Mouse (Mus musculus) limb, embryonic 12.5 days (tissue): ENCODE measurements around the gene Cdk18. TPM values are rescaled to one million over a fixed set of nuclear protein-coding genes. Genes with fewer than 3 reads are reported as not detected.
A peak's percentile ranks its signal among the peaks of the same experiment; 100 is the strongest.

ENCODE experiments used
- ATAC-seq: fragments of 200-750 bp; cut with Nextera tagmentation; 2 replicates; pipeline ENCODE4 v1.8.0; 2017; ENCODE audit warnings: low read depth, moderate TSS enrichment; ENCODE audit not compliant: insufficient number of reproducible peaks, insufficient read depth, low FRiP score, low TSS enrichment
- H3K27ac ChIP-seq: fragments of 300-500 bp; sonication (generic); 2 replicates; pipeline ENCODE4 v1.5.1; 2016; ENCODE audit warnings: mild to moderate bottlenecking, moderate library complexity
- H3K27me3 ChIP-seq: fragments of 300-500 bp; sonication (generic); 2 replicates; pipeline ENCODE4 v1.6.1; 2016; ENCODE audit warnings: mild to moderate bottlenecking, moderate library complexity
- H3K36me3 ChIP-seq: fragments of 300-500 bp; sonication (generic); 2 replicates; pipeline ENCODE4 v1.6.1; 2016; ENCODE audit warnings: mild to moderate bottlenecking, moderate library complexity
- H3K4me1 ChIP-seq: fragments of 300-500 bp; sonication (generic); replicated peaks from 2 replicates; pipeline ENCODE4 v1.6.1; 2016
- H3K4me2 ChIP-seq: fragments of 300-500 bp; sonication (generic); 2 replicates; pipeline ENCODE4 v1.6.1; 2016; ENCODE audit warnings: mild to moderate bottlenecking, moderate library complexity
- H3K4me3 ChIP-seq: fragments of 300-500 bp; sonication (generic); replicated peaks from 2 replicates; pipeline ENCODE4 v1.5.1; 2016; ENCODE audit warnings: mild to moderate bottlenecking
- H3K9ac ChIP-seq: fragments of 300-500 bp; sonication (generic); replicated peaks from 2 replicates; pipeline ENCODE4 v1.6.1; 2016; ENCODE audit warnings: mild to moderate bottlenecking, moderate library complexity
- H3K9me3 ChIP-seq: fragments of 300-500 bp; sonication (generic); 2 replicates; pipeline ENCODE4 v1.6.1; 2016; ENCODE audit warnings: mild to moderate bottlenecking, moderate library complexity
- WGBS: fragments of 180-500 bp; shearing (Covaris S2); methylation state at CpG from one replicate; pipeline ENCODE4 v1.1.7; 2016; 5-methylcytosine and 5-hydroxymethylcytosine counted together
- polyA plus RNA-seq: library from polyadenylated mRNA; unstranded; fragments of >200 nt; fragmentation: Nextera tagmentation; extraction: Ambion mirVana; gene quantifications from 2 replicates; pipeline ENCODE4 v1.2.1, GENCODE M21; 2016

Cdk18 gene
- polyA plus RNA-seq, 1 experiment from 2014 or later: 3.6 TPM

DNA sequence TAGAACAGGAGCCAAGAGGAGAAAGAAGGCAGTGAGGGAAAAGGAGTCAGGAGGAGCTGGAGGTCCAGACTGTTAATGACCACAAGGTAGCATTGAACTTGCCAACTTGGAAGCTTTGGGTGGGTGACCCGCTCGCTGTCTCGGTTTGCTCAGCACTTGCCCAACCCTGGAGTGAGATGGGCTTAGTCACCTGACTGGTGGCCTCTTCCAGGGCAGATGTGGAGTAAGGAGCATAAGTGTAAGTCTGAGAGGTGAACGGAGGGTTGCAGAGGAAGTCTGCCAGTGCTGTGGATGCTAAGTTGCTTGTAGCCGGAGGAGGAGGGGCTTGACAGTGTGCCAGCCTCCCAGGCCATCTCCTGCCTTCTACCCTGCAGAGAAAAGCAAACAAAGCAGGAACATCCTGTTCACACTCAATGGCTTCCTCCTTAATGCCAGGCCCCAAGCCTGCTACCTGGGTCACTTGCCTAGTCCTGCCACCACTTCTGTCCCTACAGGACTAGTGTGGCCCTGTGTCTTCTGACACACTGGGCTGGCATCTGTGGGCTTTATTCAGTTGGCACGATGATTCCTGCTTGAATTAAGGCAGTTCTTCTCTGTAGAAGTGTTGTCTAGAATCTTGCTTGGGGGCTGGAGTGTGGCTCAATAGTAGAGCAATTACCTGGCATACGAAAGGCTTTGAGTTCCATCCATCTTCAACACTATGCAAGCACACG, 6.6 kb upstream of the Cdk18 start:
- Histone ChIP-seq H3K4me1 (peaks cover 5% of the 10 kb centered on the region), H3K4me2 (no peak overlapping the region), H3K4me3 (no peak overlapping the region), H3K9ac (no peak overlapping the region), H3K9me3 (no peaks in the 10 kb centered on the region), H3K27me3 (peaks cover 17% of the 10 kb centered on the region), H3K27ac (no peak overlapping the region), H3K36me3 (no peaks in the 10 kb centered on the region)
- no peak for ATAC-seq
- 91% methylated on average over 8 of the region's 8 CpGs for WGBS

DNA sequence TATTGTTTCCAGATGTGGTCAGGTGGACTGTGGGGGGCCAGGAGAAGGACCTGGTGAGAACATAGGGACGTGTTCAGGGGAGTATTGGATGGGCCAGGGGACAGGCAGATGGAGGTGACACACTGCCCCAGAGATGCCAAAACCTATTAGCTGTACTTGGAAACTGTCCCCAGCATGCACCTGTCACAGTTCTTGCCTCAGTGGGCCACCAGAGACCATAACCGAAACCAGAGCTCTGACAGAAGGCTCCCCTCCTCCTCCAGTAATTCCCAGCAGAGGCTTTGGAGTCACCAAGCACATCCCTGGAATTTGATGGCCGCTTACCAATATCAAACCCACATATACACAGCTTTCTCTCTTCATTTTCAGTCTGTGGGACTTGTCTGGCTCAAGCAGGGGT, 5.4 kb upstream of the Cdk18 start:
- WGBS: 75% methylated on average over 3 of the region's 3 CpGs
- no peaks in the 10 kb centered on the region for H3K9me3 ChIP-seq
- no peak overlapping the region for H3K9ac ChIP-seq

DNA sequence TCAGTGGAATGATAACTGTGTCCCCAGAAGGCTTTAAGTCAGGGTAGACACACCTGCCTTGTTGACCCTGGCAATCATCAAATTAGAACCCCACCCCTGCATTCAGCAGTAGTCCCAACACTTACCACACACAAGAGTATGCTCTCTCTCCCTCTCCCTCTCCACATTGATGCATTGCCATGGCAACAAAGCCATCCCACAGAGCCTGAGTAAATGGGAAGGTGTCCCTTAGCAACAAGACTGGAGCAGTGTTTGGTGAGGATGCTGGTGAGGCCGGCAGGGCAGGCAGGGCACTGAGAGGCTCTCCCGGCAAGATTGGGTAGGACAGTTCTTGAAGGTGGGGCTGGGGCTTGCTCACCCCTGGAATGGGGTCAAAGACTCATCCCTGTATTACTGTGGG, 4.7 kb upstream of the Cdk18 start:
- H3K4me3 ChIP-seq: no peak overlapping the region
- no peak overlapping the region for H3K27ac ChIP-seq
- no peak for ATAC-seq
- 32% methylated on average over 2 of the region's 2 CpGs for WGBS
- H3K4me1 ChIP-seq: peaks cover 13% of the 10 kb centered on the region
- peaks cover 16% of the 10 kb centered on the region for H3K27me3 ChIP-seq
- H3K4me2 ChIP-seq: no peak overlapping the region
- no peaks in the 10 kb centered on the region for H3K36me3 ChIP-seq
- no peaks in the 10 kb centered on the region for H3K9me3 ChIP-seq
- no peak overlapping the region for H3K9ac ChIP-seq

More for the DNA sequence above, 5.4 kb upstream of the Cdk18 start:
- H3K27ac ChIP-seq: no peak overlapping the region
- H3K4me1 ChIP-seq: peaks cover 7% of the 10 kb centered on the region
- H3K27me3 ChIP-seq: peaks cover 16% of the 10 kb centered on the region
- H3K4me2 ChIP-seq: no peak overlapping the region
- no peak for ATAC-seq
- no peak overlapping the region for H3K4me3 ChIP-seq
- no peaks in the 10 kb centered on the region for H3K36me3 ChIP-seq

DNA sequence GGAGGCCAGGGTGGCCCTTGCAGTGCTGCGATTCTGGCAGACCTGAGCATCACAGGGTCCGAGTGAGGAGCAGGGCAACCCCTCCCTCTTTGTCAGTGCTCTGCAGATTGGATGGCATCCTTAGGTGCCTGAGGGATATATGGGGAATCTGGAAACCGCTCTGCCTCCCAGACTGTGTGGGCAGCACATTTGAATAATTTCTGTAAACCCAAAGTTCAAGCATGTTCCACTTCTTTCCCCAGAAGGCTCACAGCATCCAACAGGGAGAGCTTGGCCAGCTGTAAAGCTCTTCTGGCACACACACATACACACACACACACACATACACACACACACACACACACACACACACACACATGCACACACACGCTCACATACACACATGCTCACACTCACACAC, 4.2 kb upstream of the Cdk18 start:
- H3K4me2 ChIP-seq: no peak overlapping the region
- WGBS: 61% methylated on average over 4 of the region's 4 CpGs
- ATAC-seq: no peak
- H3K27ac ChIP-seq: no peak overlapping the region
- no peaks in the 10 kb centered on the region for H3K9me3 ChIP-seq
- H3K9ac ChIP-seq: no peak overlapping the region
- H3K27me3 ChIP-seq: peaks cover 21% of the 10 kb centered on the region
- H3K4me3 ChIP-seq: no peak overlapping the region
- no peaks in the 10 kb centered on the region for H3K36me3 ChIP-seq
- H3K4me1 ChIP-seq: peaks cover 18% of the 10 kb centered on the region

DNA sequence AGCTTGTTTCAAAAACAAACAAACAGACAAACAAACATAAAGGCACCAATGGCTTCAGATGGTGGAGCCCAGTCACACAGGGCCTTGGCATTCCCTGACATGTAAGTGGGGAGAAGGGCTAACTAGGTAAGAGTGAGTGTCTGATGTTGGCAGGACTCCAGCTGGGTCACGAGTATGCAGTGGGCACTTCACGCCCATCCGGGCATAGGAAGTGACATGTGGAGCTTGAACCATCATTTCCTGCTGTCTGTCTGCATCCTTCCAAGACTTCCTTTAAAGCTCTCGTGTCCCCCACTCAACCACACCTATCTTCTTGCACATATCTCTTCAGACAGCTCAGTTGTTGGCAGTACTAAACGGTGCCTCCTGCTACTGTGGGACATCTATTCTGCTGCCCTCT, 3.6 kb upstream of the Cdk18 start:
- H3K4me1 ChIP-seq: peaks cover 24% of the 10 kb centered on the region
- H3K36me3 ChIP-seq: no peaks in the 10 kb centered on the region
- no peak for ATAC-seq
- no peak overlapping the region for H3K4me2 ChIP-seq
- no peak overlapping the region for H3K27ac ChIP-seq
- no peak overlapping the region for H3K9ac ChIP-seq
- 72% methylated on average over 5 of the region's 5 CpGs for WGBS
- peaks cover 27% of the 10 kb centered on the region for H3K27me3 ChIP-seq
- no peak overlapping the region for H3K4me3 ChIP-seq
- H3K9me3 ChIP-seq: no peaks in the 10 kb centered on the region

DNA sequence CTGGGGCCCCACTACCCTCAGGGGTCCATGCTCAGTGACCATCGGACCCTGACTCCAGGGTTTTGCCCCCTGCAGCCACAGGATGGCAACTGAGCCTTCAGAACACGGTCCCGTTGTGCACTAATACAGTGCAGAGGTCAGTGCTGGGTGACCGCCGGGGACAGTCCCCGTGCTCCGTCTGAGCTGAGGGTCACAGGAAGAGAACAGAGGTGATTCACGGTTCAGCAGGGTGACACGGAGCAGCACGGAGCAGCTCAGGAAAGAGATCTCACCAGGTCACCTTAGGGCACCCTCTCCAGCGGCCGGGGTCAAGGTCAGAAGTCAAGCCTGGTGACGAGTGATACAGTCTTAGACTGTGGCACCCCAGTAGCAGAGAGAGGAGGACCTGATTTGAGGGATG, 2.3 kb upstream of the Cdk18 start:
- no peak overlapping the region for H3K9ac ChIP-seq
- no peaks in the 10 kb centered on the region for H3K36me3 ChIP-seq
- no peak overlapping the region for H3K4me3 ChIP-seq
- no peak overlapping the region for H3K4me2 ChIP-seq
- no peaks in the 10 kb centered on the region for H3K9me3 ChIP-seq
- WGBS: 51% methylated on average over 13 of the region's 13 CpGs
- no peak overlapping the region for H3K27ac ChIP-seq
- H3K27me3 ChIP-seq: peaks cover 34% of the 10 kb centered on the region
- ATAC-seq: no peak
- H3K4me1 ChIP-seq: peaks cover 25% of the 10 kb centered on the region

DNA sequence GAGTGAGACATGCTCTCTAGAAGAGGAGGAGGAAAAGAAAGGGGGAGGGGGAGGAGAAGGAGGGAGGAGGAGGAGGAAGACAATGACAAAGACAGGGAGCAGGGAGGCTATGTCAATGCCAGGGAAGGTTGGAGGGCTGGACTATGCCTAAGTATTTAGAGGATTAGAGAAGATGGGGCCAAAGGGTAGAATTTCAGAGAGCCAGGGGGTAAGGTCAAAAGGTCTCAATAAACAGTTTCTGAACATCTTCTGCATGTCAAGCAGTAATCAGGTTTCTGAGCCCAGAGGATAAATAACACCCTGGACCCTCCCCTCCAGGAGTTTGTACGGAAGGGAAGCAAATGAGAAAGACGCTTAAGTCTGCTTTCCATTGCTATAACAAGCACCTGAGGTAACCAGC, 1.7 kb upstream of the Cdk18 start:
- WGBS: 10% methylated on average over 2 of the region's 2 CpGs
- Histone ChIP-seq H3K27ac (no peak overlapping the region), H3K4me3 (no peak overlapping the region), H3K9ac (no peak overlapping the region), H3K27me3 (peaks cover 34% of the 10 kb centered on the region), H3K9me3 (no peaks in the 10 kb centered on the region), H3K4me2 (no peak overlapping the region), H3K4me1 (peaks cover 25% of the 10 kb centered on the region), H3K36me3 (no peaks in the 10 kb centered on the region)
- no peak for ATAC-seq

DNA sequence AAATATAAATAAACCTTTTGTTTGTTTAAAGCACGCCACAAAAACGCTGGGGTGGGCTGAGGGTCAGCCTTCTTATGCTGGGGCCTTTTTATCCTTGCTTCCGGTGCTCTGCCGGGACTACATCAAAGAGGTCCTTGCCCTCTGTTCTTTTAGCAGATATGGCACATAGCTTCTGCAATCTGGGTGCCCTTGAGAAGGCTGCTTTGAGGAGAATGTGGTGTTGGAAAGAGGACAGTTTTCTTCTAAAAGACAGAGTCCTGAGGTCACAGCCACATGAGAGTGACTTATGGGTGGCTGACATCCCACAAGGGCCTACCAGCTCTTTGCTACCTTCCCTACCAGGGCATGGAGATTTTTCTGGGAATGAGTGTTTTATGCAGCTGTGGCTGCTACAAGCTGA, 1.1 kb upstream of the Cdk18 start:
- no peak for ATAC-seq
- Histone ChIP-seq H3K9me3 (no peaks in the 10 kb centered on the region), H3K27me3 (peaks cover 34% of the 10 kb centered on the region), H3K4me3 (no peak overlapping the region), H3K36me3 (no peaks in the 10 kb centered on the region), H3K27ac (no peak overlapping the region), H3K4me2 (no peak overlapping the region), H3K4me1 (peaks cover 25% of the 10 kb centered on the region), H3K9ac (no peak overlapping the region)
- WGBS: 38% methylated on average over 4 of the region's 4 CpGs

DNA sequence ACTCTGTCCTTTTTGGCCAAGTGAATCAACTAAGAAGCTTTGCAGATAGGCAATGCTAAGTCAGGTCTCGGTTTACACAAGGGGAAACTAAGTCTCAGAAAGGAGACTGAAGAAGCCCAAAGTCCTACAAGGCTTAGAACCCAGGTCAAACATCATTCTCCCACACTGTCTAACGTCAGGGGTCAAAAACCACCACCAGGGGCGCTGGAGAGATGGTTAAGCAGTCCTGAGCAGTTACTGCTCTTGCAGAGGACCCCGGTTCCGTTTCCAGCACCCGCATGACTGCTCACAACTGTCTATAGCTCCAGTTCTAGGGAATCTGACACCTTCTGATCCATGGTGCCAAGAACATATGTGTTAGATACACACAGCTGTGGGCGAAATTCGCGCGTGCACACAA, 687 bp upstream of the Cdk18 start:
- no peaks in the 10 kb centered on the region for H3K9me3 ChIP-seq
- ATAC-seq: no peak
- H3K4me1 ChIP-seq: peaks cover 27% of the 10 kb centered on the region
- H3K4me3 ChIP-seq: no peak overlapping the region; the same call in 1 of the 2 replicates
- peak overlapping the region; percentile 95; the same call in 1 of the 2 replicates for H3K4me2 ChIP-seq
- peaks cover 34% of the 10 kb centered on the region for H3K27me3 ChIP-seq
- no peaks in the 10 kb centered on the region for H3K36me3 ChIP-seq
- H3K27ac ChIP-seq: no peak overlapping the region
- WGBS: 57% methylated on average over 10 of the region's 10 CpGs
- no peak overlapping the region for H3K9ac ChIP-seq

DNA sequence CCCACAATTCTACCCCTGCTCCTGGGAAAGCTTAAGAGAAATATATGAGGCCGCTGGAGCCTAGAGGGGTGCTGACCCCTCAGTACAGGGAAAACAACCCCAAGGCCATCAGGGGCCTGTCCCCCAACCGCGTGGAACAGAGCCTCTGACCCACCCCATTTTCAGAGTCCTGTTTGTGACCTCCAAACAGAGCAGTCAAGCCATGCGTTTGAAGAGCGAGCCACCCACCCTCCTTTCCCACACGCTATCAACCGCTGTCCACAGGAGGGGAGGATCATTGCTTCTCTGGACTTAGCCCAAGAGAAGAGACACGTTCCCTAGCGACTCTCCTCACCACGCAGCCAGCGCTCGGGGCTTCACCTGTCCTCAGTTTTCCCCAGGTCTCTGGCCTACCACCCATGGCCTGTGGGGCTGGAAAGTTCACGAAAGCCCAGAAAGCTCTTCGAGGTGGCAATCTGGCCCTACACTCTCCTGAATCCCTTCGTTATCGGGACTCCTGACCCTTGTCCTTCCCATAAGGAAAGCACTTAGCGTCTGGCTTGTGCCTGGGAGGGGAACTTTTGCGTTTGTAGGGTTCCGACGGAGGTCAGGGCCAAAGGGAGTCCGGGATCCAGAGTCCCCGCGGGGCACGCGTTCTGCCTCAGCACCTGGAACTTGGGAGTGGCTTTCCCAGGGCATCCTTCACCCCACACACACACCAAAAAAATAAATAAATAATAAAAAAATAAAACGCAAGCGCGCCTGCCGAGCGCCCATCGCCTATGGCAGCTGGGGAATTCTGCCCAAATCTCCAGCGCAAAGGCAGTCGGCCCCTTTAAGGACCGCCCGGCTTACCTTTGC, 688 bp downstream of the Cdk18 start:
- no peaks in the 10 kb centered on the region for H3K36me3 ChIP-seq
- no peak overlapping the region for H3K27ac ChIP-seq
- peaks cover 34% of the 10 kb centered on the region for H3K27me3 ChIP-seq
- no peaks in the 10 kb centered on the region for H3K9me3 ChIP-seq
- no peak for ATAC-seq
- peak overlapping the region; percentile 95 for H3K4me2 ChIP-seq
- peak overlapping the region; percentile 77 for H3K9ac ChIP-seq
- H3K4me3 ChIP-seq: peak overlapping the region; percentile 64
- 2% methylated on average over 34 of the region's 35 CpGs for WGBS
- peaks cover 23% of the 10 kb centered on the region for H3K4me1 ChIP-seq

DNA sequence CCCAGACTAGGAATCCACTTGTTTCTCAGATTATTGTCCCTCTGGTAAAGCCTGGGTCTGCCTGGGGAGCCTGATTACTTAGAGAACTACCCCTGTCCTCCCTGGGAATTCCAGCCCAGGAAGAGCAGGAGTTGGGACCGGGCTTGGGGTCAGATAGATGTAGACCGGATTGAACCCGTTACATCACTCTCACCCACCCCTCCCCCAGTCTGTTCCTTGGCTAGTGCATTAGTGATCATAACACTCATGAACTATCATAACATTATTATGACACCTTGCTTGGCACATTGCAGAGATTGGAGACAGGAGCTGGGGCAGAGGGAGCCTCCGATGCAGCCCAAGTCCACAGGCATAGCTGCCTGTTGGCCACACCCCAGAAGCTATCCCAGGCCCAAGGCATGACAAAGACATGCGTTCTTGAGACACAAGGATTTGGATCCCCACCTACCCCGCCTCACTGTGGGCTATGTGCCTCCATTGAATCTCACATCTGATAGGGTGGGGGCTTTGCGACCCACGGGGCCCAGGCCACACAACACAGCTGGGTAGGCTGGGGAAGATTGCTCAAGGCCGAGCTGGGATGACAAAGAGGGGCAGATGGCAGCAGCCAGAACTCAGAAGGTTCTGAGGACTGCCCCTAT, 1.4 kb downstream of the Cdk18 start:
- Histone ChIP-seq H3K4me3 (peak overlapping the region; percentile 64), H3K9me3 (no peaks in the 10 kb centered on the region), H3K4me1 (peaks cover 30% of the 10 kb centered on the region), H3K36me3 (no peaks in the 10 kb centered on the region), H3K9ac (no peak overlapping the region), H3K27ac (no peak overlapping the region), H3K27me3 (peaks cover 31% of the 10 kb centered on the region), H3K4me2 (peak overlapping the region; percentile 95)
- 56% methylated on average over 9 of the region's 9 CpGs for WGBS
- no peak for ATAC-seq
